Mouse (Mus musculus): ENCODE data around the gene Tspo. TPM values are rescaled to one million over a fixed set of nuclear protein-coding genes. Genes with fewer than 3 reads are reported as not detected.

Gene Tspo
- polyA plus RNA-seq, 1 experiment from 2014 or later, result 70.8 TPM

DNA sequence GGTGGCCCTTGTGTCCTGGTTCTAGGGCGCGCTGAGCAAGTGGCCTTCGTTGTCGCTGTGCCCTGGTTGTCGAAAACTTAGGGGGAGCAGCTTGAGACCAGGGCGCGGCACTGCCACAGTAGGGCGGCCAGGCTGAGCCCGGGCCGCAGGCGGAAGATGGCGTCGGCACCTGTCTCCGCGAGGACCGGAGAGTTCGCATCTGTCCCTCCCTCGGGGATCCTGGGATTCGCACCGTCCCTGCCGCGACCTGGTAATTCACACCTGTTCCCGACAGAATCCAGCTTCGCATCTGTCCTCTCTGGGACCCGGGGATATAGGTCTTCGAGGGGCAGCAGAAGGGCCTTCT is 36.3 kb upstream of the Tspo start:
- H3K27me3 ChIP-seq (replicated peaks; ENCODE audit: control insufficient read depth, insufficient read depth, low read length), result peaks cover 44% of the 10 kb centered on the region
- H3K9me3 ChIP-seq (ENCODE audit: control insufficient read depth, low read length), result no peaks in the 10 kb centered on the region
- H3K36me3 ChIP-seq (ENCODE audit: control insufficient read depth, insufficient read depth, low read length), result no peaks in the 10 kb centered on the region
- H3K27ac ChIP-seq (replicated peaks; ENCODE audit: low read depth, low read length), result no peak overlapping the region
- ATAC-seq (ENCODE audit: low read depth), result no peak
- H3K4me1 ChIP-seq (ENCODE audit: control insufficient read depth, insufficient read depth, low read length), result peaks cover 7% of the 10 kb centered on the region
- H3K9ac ChIP-seq (ENCODE audit: low read depth, low read length), result peak overlapping the region; percentile 62
- peak overlapping the region; percentile 96 for H3K4me2 ChIP-seq (ENCODE audit: low read depth, low read length)
- 2% methylated on average over 21 of the region's 26 CpGs for WGBS
- H3K4me3 ChIP-seq (ENCODE audit: low read depth, low read length), result peak overlapping the region; percentile 52
- DNase-seq (ENCODE audit: low spot score), result no peak

DNA sequence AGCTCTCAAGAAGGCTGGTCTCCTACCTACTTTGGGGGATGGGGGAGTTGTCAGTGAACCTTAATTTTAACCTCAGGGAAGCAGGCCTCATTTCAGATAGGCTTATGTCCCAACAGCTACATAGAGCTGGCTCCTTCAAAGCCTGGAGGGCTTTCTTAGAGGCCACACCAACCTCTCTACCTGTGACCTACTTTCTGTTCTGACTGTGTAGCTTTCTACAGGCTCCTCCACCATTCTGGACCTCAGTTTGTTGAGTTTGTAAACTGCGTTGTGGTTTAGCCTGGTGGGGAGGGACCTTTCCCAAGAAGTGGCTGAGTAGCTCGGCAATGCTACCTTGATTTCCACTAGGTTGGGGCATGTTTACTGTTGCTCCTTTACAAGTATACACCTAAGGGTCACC is 35.6 kb upstream of the Tspo start:
- Histone ChIP-seq H3K9me3 (ENCODE audit: control insufficient read depth, low read length) (no peaks in the 10 kb centered on the region), H3K27me3 (replicated peaks; ENCODE audit: control insufficient read depth, insufficient read depth, low read length) (peaks cover 44% of the 10 kb centered on the region), H3K4me1 (ENCODE audit: control insufficient read depth, insufficient read depth, low read length) (peaks cover 7% of the 10 kb centered on the region), H3K4me3 (ENCODE audit: low read depth, low read length) (no peak overlapping the region), H3K4me2 (ENCODE audit: low read depth, low read length) (peak overlapping the region; percentile 96), H3K9ac (ENCODE audit: low read depth, low read length) (no peak overlapping the region; the same call in 1 of the 2 replicates), H3K36me3 (ENCODE audit: control insufficient read depth, insufficient read depth, low read length) (no peaks in the 10 kb centered on the region), H3K27ac (replicated peaks; ENCODE audit: low read depth, low read length) (no peak overlapping the region)
- 56% methylated on average over 2 of the region's 2 CpGs for WGBS
- no peak for DNase-seq (ENCODE audit: low spot score)
- no peak for ATAC-seq (ENCODE audit: low read depth)

DNA sequence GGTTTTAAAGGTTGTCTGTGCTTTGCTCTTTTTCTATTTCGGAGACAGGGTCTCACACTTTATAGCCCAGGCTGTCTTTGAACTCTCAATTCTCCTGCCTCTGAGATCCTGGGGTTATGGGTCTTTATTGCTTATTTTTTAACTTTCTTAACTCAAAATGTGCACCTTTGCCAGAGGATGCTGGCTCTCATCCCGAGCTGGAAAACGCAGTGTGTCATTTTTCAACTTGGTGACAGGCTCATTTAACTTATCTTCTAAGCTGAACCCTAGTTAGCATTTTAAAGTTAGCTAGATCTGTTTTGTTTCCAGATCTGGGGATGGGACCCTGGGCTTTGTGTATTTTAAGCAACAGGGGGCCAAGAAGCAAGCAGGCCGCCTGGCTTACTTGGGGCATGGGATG is 34.5 kb upstream of the Tspo start:
- no peak overlapping the region for H3K4me3 ChIP-seq (ENCODE audit: low read depth, low read length)
- peaks cover 7% of the 10 kb centered on the region for H3K4me1 ChIP-seq (ENCODE audit: control insufficient read depth, insufficient read depth, low read length)
- no peak for DNase-seq (ENCODE audit: low spot score)
- no peak overlapping the region for H3K27ac ChIP-seq (replicated peaks; ENCODE audit: low read depth, low read length)
- H3K27me3 ChIP-seq (replicated peaks; ENCODE audit: control insufficient read depth, insufficient read depth, low read length), result peaks cover 43% of the 10 kb centered on the region
- no peaks in the 10 kb centered on the region for H3K36me3 ChIP-seq (ENCODE audit: control insufficient read depth, insufficient read depth, low read length)
- WGBS, result 69% methylated on average over 4 of the region's 4 CpGs
- H3K9ac ChIP-seq (ENCODE audit: low read depth, low read length), result no peak overlapping the region
- no peaks in the 10 kb centered on the region for H3K9me3 ChIP-seq (ENCODE audit: control insufficient read depth, low read length)
- no peak for ATAC-seq (ENCODE audit: low read depth)
- no peak overlapping the region for H3K4me2 ChIP-seq (ENCODE audit: low read depth, low read length)

DNA sequence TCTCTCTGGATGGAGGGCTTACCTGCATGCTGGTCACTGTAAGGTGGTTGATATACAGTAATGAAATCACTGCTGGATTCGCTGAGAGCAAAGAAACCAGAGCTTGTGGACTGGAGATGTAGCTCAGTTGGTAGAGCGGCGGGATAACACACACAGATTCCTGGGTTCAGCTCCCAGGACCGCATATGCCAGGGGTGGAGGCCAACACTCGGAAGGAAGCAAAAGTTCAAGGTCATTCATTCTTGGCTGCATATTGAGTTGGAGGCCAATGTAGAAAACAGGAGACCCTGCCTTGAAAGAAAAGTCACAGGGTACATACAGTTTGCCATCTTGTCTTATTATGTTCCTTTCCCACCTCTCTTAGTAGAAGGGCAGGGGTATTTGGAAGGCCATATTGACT is 33.6 kb upstream of the Tspo start:
- no peak overlapping the region for H3K4me3 ChIP-seq (ENCODE audit: low read depth, low read length)
- no peak for DNase-seq (ENCODE audit: low spot score)
- no peaks in the 10 kb centered on the region for H3K9me3 ChIP-seq (ENCODE audit: control insufficient read depth, low read length)
- H3K36me3 ChIP-seq (ENCODE audit: control insufficient read depth, insufficient read depth, low read length), result no peaks in the 10 kb centered on the region
- 81% methylated on average over 5 of the region's 5 CpGs for WGBS
- H3K27ac ChIP-seq (replicated peaks; ENCODE audit: low read depth, low read length), result no peak overlapping the region
- ATAC-seq (ENCODE audit: low read depth), result no peak
- peaks cover 7% of the 10 kb centered on the region for H3K4me1 ChIP-seq (ENCODE audit: control insufficient read depth, insufficient read depth, low read length)
- H3K9ac ChIP-seq (ENCODE audit: low read depth, low read length), result no peak overlapping the region
- peaks cover 37% of the 10 kb centered on the region for H3K27me3 ChIP-seq (replicated peaks; ENCODE audit: control insufficient read depth, insufficient read depth, low read length)
- no peak overlapping the region for H3K4me2 ChIP-seq (ENCODE audit: low read depth, low read length)

DNA sequence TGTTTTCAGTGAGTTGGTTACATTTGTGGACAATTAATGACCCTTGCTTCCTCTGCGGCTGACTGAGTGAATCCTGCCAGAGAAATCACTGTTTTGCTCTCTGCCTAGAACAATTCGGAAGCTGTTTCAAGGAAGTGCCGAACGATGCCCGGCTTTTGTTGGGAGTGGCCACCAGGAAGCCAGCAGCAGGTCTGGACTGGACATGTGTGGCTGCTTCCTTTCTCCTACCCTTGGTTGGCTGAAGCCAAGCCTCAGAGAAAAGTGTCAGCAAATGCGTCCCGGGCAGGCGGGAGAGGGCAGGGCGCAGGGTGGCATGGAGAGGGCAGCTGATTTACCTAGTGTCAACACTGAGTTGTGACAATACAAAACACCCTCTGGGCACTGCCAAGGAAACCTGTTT is 33.2 kb upstream of the Tspo start:
- no peak overlapping the region; the same call in 1 of the 2 replicates for H3K27ac ChIP-seq (replicated peaks; ENCODE audit: low read depth, low read length)
- WGBS, result 67% methylated on average over 9 of the region's 9 CpGs
- H3K4me3 ChIP-seq (ENCODE audit: low read depth, low read length), result no peak overlapping the region
- no peaks in the 10 kb centered on the region for H3K9me3 ChIP-seq (ENCODE audit: control insufficient read depth, low read length)
- H3K4me2 ChIP-seq (ENCODE audit: low read depth, low read length), result no peak overlapping the region
- ATAC-seq (ENCODE audit: low read depth) (no peak), DNase-seq (ENCODE audit: low spot score) (peak; percentile 36)
- peaks cover 7% of the 10 kb centered on the region for H3K4me1 ChIP-seq (ENCODE audit: control insufficient read depth, insufficient read depth, low read length)
- no peaks in the 10 kb centered on the region for H3K36me3 ChIP-seq (ENCODE audit: control insufficient read depth, insufficient read depth, low read length)
- no peak overlapping the region for H3K9ac ChIP-seq (ENCODE audit: low read depth, low read length)
- H3K27me3 ChIP-seq (replicated peaks; ENCODE audit: control insufficient read depth, insufficient read depth, low read length), result peaks cover 37% of the 10 kb centered on the region

- peaks cover 32% of the 10 kb centered on the region for H3K27me3 ChIP-seq (replicated peaks; ENCODE audit: control insufficient read depth, insufficient read depth, low read length)
- H3K4me2 ChIP-seq (ENCODE audit: low read depth, low read length), result no peak overlapping the region
- no peaks in the 10 kb centered on the region for H3K9me3 ChIP-seq (ENCODE audit: control insufficient read depth, low read length)
- no peak overlapping the region; the same call in 1 of the 2 replicates for H3K27ac ChIP-seq (replicated peaks; ENCODE audit: low read depth, low read length)
- no peak overlapping the region for H3K9ac ChIP-seq (ENCODE audit: low read depth, low read length)
- H3K4me3 ChIP-seq (ENCODE audit: low read depth, low read length), result no peak overlapping the region
- ATAC-seq (ENCODE audit: low read depth), result no peak
- H3K4me1 ChIP-seq (ENCODE audit: control insufficient read depth, insufficient read depth, low read length), result peaks cover 7% of the 10 kb centered on the region; the same call in 1 of the 2 replicates
- DNase-seq (ENCODE audit: low spot score), result no peak
- H3K36me3 ChIP-seq (ENCODE audit: control insufficient read depth, insufficient read depth, low read length), result no peaks in the 10 kb centered on the region
- 63% methylated on average over 6 of the region's 6 CpGs for WGBS
These were observed 32.7 kb upstream of the Tspo start for GRCm38 (mm10) chr15:83530688-83531087.

GRCm38 (mm10) chr15:83531961-83532469 is 31.4 kb upstream of the Tspo start:
- Histone ChIP-seq H3K27me3 (replicated peaks; ENCODE audit: control insufficient read depth, insufficient read depth, low read length) (peaks cover 19% of the 10 kb centered on the region), H3K9me3 (ENCODE audit: control insufficient read depth, low read length) (no peaks in the 10 kb centered on the region), H3K9ac (ENCODE audit: low read depth, low read length) (no peak overlapping the region), H3K27ac (replicated peaks; ENCODE audit: low read depth, low read length) (no peak overlapping the region), H3K36me3 (ENCODE audit: control insufficient read depth, insufficient read depth, low read length) (no peaks in the 10 kb centered on the region), H3K4me3 (ENCODE audit: low read depth, low read length) (no peak overlapping the region), H3K4me1 (ENCODE audit: control insufficient read depth, insufficient read depth, low read length) (0 out of 2 replicates have a peak, but pooled peaks cover 3% of the 10 kb centered on the region), H3K4me2 (ENCODE audit: low read depth, low read length) (no peak overlapping the region)
- no peak for DNase-seq (ENCODE audit: low spot score)
- no peak for ATAC-seq (ENCODE audit: low read depth)
- WGBS, result 92% methylated on average over 4 of the region's 5 CpGs

DNA sequence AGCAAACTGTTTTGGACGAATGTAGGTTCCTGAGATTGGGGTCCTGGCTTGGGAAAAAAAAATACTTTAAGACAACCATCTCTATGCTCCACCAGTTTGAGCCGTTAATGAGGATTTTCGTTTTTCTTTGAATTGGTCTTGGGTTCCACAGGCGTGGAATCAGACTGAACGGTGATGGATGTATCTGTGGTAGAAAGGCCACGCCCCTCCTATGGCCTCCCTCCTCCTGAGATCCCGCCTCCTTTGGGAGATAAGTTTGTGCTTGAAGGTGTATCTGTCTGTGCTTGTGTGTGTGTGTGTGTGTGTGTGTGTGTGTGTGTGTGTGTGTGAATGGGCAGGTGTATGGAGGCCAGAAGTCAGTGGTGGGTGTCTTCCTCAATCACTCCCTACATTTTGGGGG is 30.8 kb upstream of the Tspo start:
- Histone ChIP-seq H3K4me3 (ENCODE audit: low read depth, low read length) (no peak overlapping the region), H3K9me3 (ENCODE audit: control insufficient read depth, low read length) (no peaks in the 10 kb centered on the region), H3K4me2 (ENCODE audit: low read depth, low read length) (no peak overlapping the region), H3K9ac (ENCODE audit: low read depth, low read length) (no peak overlapping the region), H3K27me3 (replicated peaks; ENCODE audit: control insufficient read depth, insufficient read depth, low read length) (peaks cover 13% of the 10 kb centered on the region), H3K4me1 (ENCODE audit: control insufficient read depth, insufficient read depth, low read length) (no peaks in the 10 kb centered on the region), H3K36me3 (ENCODE audit: control insufficient read depth, insufficient read depth, low read length) (no peaks in the 10 kb centered on the region), H3K27ac (replicated peaks; ENCODE audit: low read depth, low read length) (no peak overlapping the region)
- 69% methylated on average over 7 of the region's 7 CpGs for WGBS
- ATAC-seq (ENCODE audit: low read depth) (no peak), DNase-seq (ENCODE audit: low spot score) (no peak)
